Mouse (Mus musculus) thymus, postnatal 0 days (tissue): ENCODE results near the gene Poglut1. TPM values are rescaled to one million over a fixed set of nuclear protein-coding genes. Genes with fewer than 3 reads are reported as not detected.

ENCODE experiments used
- DNase-seq: peaks from one replicate; pipeline ENCODE4 v3.0.0-alpha.2; 2015; ENCODE audit warnings: low spot score
- polyA plus RNA-seq: library from polyadenylated mRNA; unstranded; fragments of >200 nt; fragmentation: Nextera tagmentation; extraction: Ambion mirVana; gene quantifications from 2 replicates; pipeline ENCODE4 v1.2.1, GENCODE M21; 2015

The Poglut1 gene
- polyA plus RNA-seq, 1 experiment from 2014 or later = 25.3 TPM

DNA sequence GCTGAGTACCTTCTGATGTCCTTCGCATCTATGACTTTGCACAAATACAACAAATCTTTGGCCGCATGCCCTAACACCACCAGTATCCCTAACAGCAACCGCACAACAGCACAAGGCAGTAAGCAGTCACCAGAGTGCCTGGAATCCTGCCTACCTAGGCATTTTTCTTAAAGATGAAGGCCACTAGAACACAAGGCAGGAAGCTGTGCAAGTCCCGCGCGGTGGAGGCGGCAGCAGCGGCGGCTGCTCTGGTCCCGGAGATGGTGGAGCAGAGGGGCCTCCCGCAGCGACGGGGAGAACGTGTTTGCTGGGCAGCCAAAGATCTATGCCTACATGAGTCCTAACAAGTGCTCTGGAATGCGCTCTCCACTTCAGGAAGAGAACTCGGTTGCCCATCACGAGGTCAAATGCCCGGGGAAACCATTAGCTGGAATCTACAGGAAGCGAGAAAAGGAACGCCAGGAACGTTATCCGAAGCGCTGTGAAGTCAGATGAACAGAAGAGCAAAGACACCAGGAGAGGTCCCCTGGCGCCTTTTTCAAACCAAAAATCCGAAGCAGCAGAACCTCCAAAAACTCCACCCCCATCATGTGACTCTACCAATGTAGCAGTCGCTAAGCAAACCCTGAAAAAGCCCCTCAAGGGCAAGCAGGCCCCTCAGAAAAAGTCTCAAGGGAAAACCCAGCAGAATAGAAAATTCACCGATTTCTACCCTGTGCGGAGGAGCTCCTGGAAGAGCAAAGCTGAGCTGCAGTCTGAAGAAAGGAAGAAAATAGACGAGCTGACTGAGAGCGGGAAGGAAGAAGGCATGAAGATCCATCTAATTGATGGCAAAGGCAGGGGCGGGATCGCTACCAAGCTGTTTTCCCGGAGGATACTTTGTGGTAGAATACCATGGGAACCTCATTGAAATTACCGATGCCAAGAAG is 73.5 kb downstream of the Poglut1 start:
- DNase-seq = peak; percentile 61

DNA sequence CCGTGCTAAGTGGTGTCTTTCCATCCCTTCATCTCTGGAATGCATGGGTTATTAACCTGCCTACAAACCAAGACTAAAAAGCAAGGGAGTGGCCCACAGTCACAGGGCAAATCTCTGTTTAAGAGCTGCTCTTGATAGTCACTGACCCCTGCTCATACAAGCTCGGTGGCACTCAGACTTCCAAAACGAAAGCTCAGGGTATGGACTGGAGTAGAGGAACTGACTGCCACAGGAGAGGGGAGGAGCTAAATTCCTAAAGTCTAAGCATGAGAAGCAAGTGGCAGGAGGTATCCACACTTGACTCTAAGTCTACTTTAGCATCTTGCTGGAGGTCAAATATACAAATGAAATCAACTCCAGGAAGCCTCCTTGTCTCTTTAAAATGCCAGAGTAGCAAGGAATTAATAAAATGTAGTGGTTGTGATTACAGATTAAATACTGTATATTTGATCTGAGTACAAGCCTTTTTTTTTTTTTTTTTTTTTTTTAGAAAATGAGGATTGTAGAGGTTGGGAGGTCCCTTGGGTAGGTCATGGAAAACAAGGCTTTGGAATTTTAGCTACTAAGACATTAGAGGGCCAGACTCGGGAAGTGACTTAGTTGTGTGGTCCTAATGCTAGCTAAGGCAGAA is 74.3 kb downstream of the Poglut1 start:
- DNase-seq = no peak

Other genes starting within 250 kb of the Poglut1 start
- 0.10 and 0.20 TPM in 2 replicates for gene Maats1, start 208.1 kb downstream of the Poglut1 start, polyA plus RNA-seq
- 322 and 349 TPM in 2 replicates for gene Cox17, start 203.3 kb downstream of the Poglut1 start, polyA plus RNA-seq
- gene Gm21987, start 203.2 kb downstream of the Poglut1 start, polyA plus RNA-seq = not detected in 2 replicates
- 0.30 and 0.87 TPM in 2 replicates for gene Popdc2, start 188.0 kb downstream of the Poglut1 start, polyA plus RNA-seq
- gene Pla1a, start 117.1 kb downstream of the Poglut1 start, polyA plus RNA-seq = 2.2 and 2.8 TPM in 2 replicates
- gene Adprh, start 97.6 kb downstream of the Poglut1 start, polyA plus RNA-seq = 90.2 and 91.5 TPM in 2 replicates
- 0.72 and 0.82 TPM in 2 replicates for gene Cd80, start 94.7 kb downstream of the Poglut1 start, polyA plus RNA-seq
- 29.4 and 30.1 TPM in 2 replicates for gene Timmdc1, start 27.6 kb downstream of the Poglut1 start, polyA plus RNA-seq
- 47.5 and 56.5 TPM in 2 replicates for gene Tmem39a, start 8.4 kb upstream of the Poglut1 start, polyA plus RNA-seq
- 3.9 and 5.7 TPM in 2 replicates for gene Arhgap31, start 163.0 kb upstream of the Poglut1 start, polyA plus RNA-seq
- gene B4galt4, start 192.0 kb upstream of the Poglut1 start, polyA plus RNA-seq = 8.3 and 8.4 TPM in 2 replicates